Mouse (Mus musculus): ENCODE results near the gene Brd7.

Gene Brd7

DNA sequence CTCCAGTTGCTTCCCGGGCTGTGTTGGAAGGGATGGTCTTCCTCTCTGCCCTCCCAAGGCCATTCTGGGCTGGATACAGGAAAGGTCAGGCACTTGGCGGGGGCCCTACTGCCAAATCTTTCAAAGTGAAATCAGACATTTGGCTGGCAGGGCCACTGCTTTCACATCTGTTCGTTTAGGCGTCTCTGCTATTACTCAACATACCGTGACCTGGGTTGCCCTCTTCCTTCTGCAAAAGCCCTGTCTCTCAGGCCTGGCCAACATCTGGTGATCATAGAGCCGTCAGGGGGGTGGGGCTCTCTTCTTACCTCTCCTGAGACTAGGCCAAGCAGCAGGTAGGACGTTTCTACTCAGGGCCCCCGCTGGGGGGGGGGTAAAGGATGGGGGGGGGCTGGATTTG is 79.3 kb downstream of the Brd7 start:
- DNase-seq = no peak

All from thymus, adult 18-20 months (tissue).